Mouse (Mus musculus) E14TG2a.4 (cell line): ENCODE measurements at regions not wholly inside any gene's neighbourhood (a gene's known extent, or its start where the extent isn't known, plus 50 kb on each side); places are given as distances from the start of the nearest gene placed in this dataset.
"Not testable (repeated sequence)": the region's sequence is repeated elsewhere in the genome, so short reads cannot be mapped to it uniquely, and the experiment has no call there.

Source experiments
- CTCF ChIP-seq: conservative IDR thresholded peaks from 2 replicates; pipeline ENCODE4 v1.5.1; 2014; ENCODE audit warnings: low read length
- NANOG ChIP-seq: IDR thresholded peaks from 2 replicates; pipeline ENCODE4 v1.6.1; 2014; ENCODE audit warnings: borderline replicate concordance, low read length, mixed read lengths
- POU5F1 ChIP-seq: IDR thresholded peaks from 2 replicates; pipeline ENCODE4 v1.6.1; 2014; ENCODE audit warnings: low read length, borderline replicate concordance

GRCm38 (mm10) chr13:4825749-4826148, 216.8 kb upstream of the Akr1e1 start:
- TF ChIP-seq CTCF, POU5F1: not testable (repeated sequence)
- peak; percentile 82; the same call in 1 of the 2 replicates for TF ChIP-seq NANOG
